Mouse (Mus musculus) cerebellum, adult 9-10 months (tissue): ENCODE results near the gene Ift80.
A peak's percentile ranks its signal among the peaks of the same experiment; 100 is the strongest.
"Not testable (repeated sequence)": the region's sequence is repeated elsewhere in the genome, so short reads cannot be mapped to it uniquely, and the experiment has no call there.

Experiments used
- DNase-seq: peaks from one replicate; pipeline ENCODE4 v3.0.0; 2022

The Ift80 gene

GRCm38 (mm10) chr3:68980898-68981297 is 23.5 kb downstream of the Ift80 start:
- no peak for DNase-seq

- DNase-seq: no peak
These were observed 25.2 kb downstream of the Ift80 start for GRCm38 (mm10) chr3:68979187-68979586.

GRCm38 (mm10) chr3:68977696-68978095 is 26.7 kb downstream of the Ift80 start:
- no peak for DNase-seq

GRCm38 (mm10) chr3:68975533-68976490 is 28.6 kb downstream of the Ift80 start:
- no peak for DNase-seq

GRCm38 (mm10) chr3:68974639-68975532 is 29.5 kb downstream of the Ift80 start:
- DNase-seq: no peak

- DNase-seq: no peak
These were observed 30.8 kb downstream of the Ift80 start for GRCm38 (mm10) chr3:68973574-68973973.

- DNase-seq: no peak
These were observed 35.2 kb downstream of the Ift80 start for GRCm38 (mm10) chr3:68969091-68969590.

GRCm38 (mm10) chr3:68967404-68967803 is 37.0 kb downstream of the Ift80 start:
- DNase-seq: no peak

- DNase-seq: no peak
These were observed 37.7 kb downstream of the Ift80 start for GRCm38 (mm10) chr3:68966527-68967285.

- no peak for DNase-seq
These were observed 39.7 kb downstream of the Ift80 start for GRCm38 (mm10) chr3:68964682-68965081.

- DNase-seq: no peak
These were observed 47.0 kb downstream of the Ift80 start for GRCm38 (mm10) chr3:68957413-68957812.

- no peak for DNase-seq
These were observed 47.9 kb downstream of the Ift80 start for GRCm38 (mm10) chr3:68956454-68956853.

GRCm38 (mm10) chr3:68954487-68954886 is 49.9 kb downstream of the Ift80 start:
- peak; percentile 31 for DNase-seq

- no peak for DNase-seq
These were observed 51.7 kb downstream of the Ift80 start for GRCm38 (mm10) chr3:68952707-68953106.

GRCm38 (mm10) chr3:68951971-68952370 is 52.4 kb downstream of the Ift80 start:
- not testable (repeated sequence) for DNase-seq

- no peak for DNase-seq
These were observed 55.0 kb downstream of the Ift80 start for GRCm38 (mm10) chr3:68949381-68949780.

GRCm38 (mm10) chr3:68948918-68949317 is 55.5 kb downstream of the Ift80 start:
- no peak for DNase-seq

- DNase-seq: no peak
These were observed 62.5 kb downstream of the Ift80 start for GRCm38 (mm10) chr3:68941867-68942266.

GRCm38 (mm10) chr3:68940311-68940710 is 64.1 kb downstream of the Ift80 start:
- no peak for DNase-seq

GRCm38 (mm10) chr3:68939312-68939711 is 65.1 kb downstream of the Ift80 start:
- DNase-seq: no peak

- no peak for DNase-seq
These were observed 67.7 kb downstream of the Ift80 start for GRCm38 (mm10) chr3:68936709-68937108.

GRCm38 (mm10) chr3:68935498-68935897 is 68.9 kb downstream of the Ift80 start:
- no peak for DNase-seq

- no peak for DNase-seq
These were observed 70.1 kb downstream of the Ift80 start for GRCm38 (mm10) chr3:68934259-68934658.
